Mouse (Mus musculus) hindbrain, embryonic 14.5 days (tissue): ENCODE data around the gene Nedd9. TPM values are rescaled to one million over a fixed set of nuclear protein-coding genes. Genes with fewer than 3 reads are reported as not detected.
"Not testable (repeated sequence)": the region's sequence is repeated elsewhere in the genome, so short reads cannot be mapped to it uniquely, and the experiment has no call there.

Experiments
- ATAC-seq: fragments of 200-750 bp; cut with Nextera tagmentation; 2 replicates; pipeline ENCODE4 v1.8.0; 2017; ENCODE audit warnings: moderate number of reproducible peaks, mild to moderate bottlenecking, moderate TSS enrichment, moderate library complexity; ENCODE audit not compliant: low FRiP score
- DNase-seq: peaks from one replicate; pipeline ENCODE4 v3.0.0-alpha.2; 2015; ENCODE audit warnings: low spot score
- H3K27ac ChIP-seq: fragments of 300-500 bp; sonication (generic); 2 replicates; pipeline ENCODE4 v1.5.1; 2014; ENCODE audit warnings: mild to moderate bottlenecking, moderate library complexity
- H3K27me3 ChIP-seq: fragments of 300-500 bp; sonication (generic); 2 replicates; pipeline ENCODE4 v1.6.1; 2014; ENCODE audit warnings: mild to moderate bottlenecking, low read length, mixed read lengths; ENCODE audit not compliant: control insufficient read depth, insufficient read depth
- H3K36me3 ChIP-seq: fragments of 300-500 bp; sonication (generic); replicated peaks from 2 replicates; pipeline ENCODE4 v1.6.1; 2014; ENCODE audit not compliant: control insufficient read depth, insufficient read depth
- H3K4me1 ChIP-seq: fragments of 300-500 bp; sonication (generic); replicated peaks from 2 replicates; pipeline ENCODE4 v1.6.1; 2014; ENCODE audit warnings: antibody characterized with exemption, low read length, mixed read lengths; ENCODE audit not compliant: control insufficient read depth, insufficient read depth
- H3K4me2 ChIP-seq: fragments of 300-500 bp; sonication (generic); replicated peaks from 2 replicates; pipeline ENCODE4 v1.6.1; 2014; ENCODE audit warnings: mild to moderate bottlenecking, moderate library complexity
- H3K4me3 ChIP-seq: fragments of 300-500 bp; sonication (generic); replicated peaks from 2 replicates; pipeline ENCODE4 v1.5.1; 2014; ENCODE audit warnings: mild to moderate bottlenecking, low read length
- H3K9ac ChIP-seq: fragments of 300-500 bp; sonication (generic); 2 replicates; pipeline ENCODE4 v1.6.1; 2014
- H3K9me3 ChIP-seq: fragments of 300-500 bp; sonication (generic); 2 replicates; pipeline ENCODE4 v1.6.1; 2016; ENCODE audit warnings: low read length; ENCODE audit not compliant: control insufficient read depth
- WGBS: fragments of 180-500 bp; shearing (Covaris S2); extraction: QIAGEN DNeasy Blood & Tissue Kit; methylation state at CpG from one replicate; pipeline ENCODE4 v1.1.7; 2014; 5-methylcytosine and 5-hydroxymethylcytosine counted together
- polyA plus RNA-seq: library from polyadenylated mRNA; unstranded; fragments of >200 nt; fragmentation: Nextera tagmentation; extraction: Ambion mirVana; gene quantifications from 2 replicates; pipeline ENCODE4 v1.2.1, GENCODE M21; 2014

The Nedd9 gene
- polyA plus RNA-seq, 1 experiment from 2014 or later, result 15.2 TPM

DNA sequence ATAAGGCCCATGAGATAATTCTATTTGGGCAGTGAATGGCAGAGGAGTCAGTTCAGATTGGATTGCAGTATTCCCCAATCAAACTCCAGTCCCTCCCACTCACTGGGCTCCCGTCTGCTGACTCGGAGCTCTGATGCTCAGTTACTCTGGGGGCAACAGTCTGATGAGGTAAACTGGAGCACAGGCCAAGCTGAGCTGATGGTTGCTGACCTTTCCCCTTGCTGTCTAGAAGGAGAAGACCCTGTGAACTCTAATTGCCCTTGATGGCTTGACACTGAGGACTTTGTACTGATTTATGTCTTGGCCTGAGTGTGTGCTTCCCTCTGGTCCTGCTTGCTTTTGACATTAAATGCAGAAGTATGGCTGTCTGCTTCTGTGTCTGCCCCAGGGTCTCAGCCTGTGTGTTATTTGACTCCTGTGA lies 110.1 kb downstream of the Nedd9 start:
- H3K9ac ChIP-seq, result no peak overlapping the region
- DNase-seq, result no peak
- WGBS, result 25% methylated on average over 2 of the region's 2 CpGs
- no peaks in the 10 kb centered on the region for H3K27me3 ChIP-seq
- H3K27ac ChIP-seq, result no peak overlapping the region
- H3K4me1 ChIP-seq, result no peaks in the 10 kb centered on the region
- H3K4me2 ChIP-seq, result no peak overlapping the region
- no peaks in the 10 kb centered on the region for H3K36me3 ChIP-seq
- no peaks in the 10 kb centered on the region for H3K9me3 ChIP-seq
- ATAC-seq, result no peak
- H3K4me3 ChIP-seq, result no peak overlapping the region

DNA sequence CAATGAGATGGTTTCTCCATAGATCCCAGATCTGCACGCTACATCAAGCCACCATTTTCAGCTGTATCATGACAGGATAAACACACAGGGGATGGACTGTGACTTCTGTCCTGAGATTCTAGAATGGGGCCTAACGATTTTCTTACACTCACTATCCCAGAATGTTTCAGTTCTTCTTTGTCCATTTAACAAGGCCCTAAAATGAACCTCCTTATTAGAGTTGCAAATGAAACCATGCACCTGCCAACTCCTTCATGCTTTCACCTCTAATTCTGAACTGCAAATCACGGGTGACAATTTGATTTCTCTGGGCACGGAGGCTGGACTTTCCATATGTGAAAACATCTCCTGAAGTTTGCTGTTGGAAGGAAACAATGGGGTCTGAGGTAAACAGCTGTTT lies 111.1 kb downstream of the Nedd9 start:
- WGBS, result 59% methylated on average over 4 of the region's 4 CpGs
- ATAC-seq, result no peak
- H3K4me2 ChIP-seq, result no peak overlapping the region
- no peaks in the 10 kb centered on the region for H3K27me3 ChIP-seq
- H3K9me3 ChIP-seq, result no peaks in the 10 kb centered on the region
- no peak overlapping the region for H3K9ac ChIP-seq
- no peak for DNase-seq
- H3K4me1 ChIP-seq, result no peaks in the 10 kb centered on the region
- H3K4me3 ChIP-seq, result no peak overlapping the region
- H3K36me3 ChIP-seq, result no peaks in the 10 kb centered on the region
- no peak overlapping the region for H3K27ac ChIP-seq

DNA sequence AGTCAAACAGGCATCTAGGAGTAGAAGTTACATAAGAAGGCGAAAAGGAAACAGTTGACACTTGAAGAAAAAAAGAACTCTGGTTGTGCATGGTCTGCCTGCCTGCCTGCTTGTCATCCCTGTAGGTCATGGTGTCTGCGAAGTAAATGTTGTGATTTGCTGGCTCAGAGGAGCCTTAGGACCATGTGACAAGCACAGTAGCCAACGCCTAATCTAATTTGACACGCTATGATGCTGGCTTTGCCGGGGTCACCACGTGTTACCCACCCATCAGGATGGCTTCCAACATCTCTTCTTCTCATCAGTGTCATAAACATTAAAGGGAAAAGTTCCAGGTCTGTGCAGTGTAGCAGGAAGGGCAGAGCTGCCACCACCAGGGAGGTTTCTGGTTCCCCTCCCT lies 111.5 kb downstream of the Nedd9 start:
- H3K9ac ChIP-seq, result no peak overlapping the region
- 45% methylated on average over 6 of the region's 6 CpGs for WGBS
- ATAC-seq, result no peak

DNA sequence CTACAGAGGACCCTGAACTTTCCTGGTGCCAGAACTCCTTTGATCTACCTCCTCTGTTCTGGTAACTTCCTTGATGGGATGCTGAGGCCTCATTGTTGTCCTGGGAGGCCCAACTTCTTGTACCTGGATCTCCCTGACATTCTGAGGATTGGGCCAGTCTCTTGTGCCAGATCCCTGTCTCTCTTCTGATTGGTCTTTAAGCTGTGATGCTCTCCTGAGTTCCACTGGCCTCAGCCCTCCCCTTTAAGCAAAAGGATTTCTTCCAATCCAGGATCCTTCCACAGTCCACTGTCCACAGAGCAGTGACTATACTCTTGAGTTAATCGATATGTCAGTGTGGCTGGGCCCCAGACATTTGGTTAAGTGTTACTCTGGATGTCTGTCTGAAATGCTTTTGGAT lies 112.3 kb downstream of the Nedd9 start:
- H3K4me2 ChIP-seq, result no peak overlapping the region
- H3K27ac ChIP-seq, result no peak overlapping the region
- no peaks in the 10 kb centered on the region for H3K27me3 ChIP-seq
- no peak overlapping the region for H3K4me3 ChIP-seq
- no peaks in the 10 kb centered on the region for H3K9me3 ChIP-seq
- ATAC-seq (no peak), DNase-seq (no peak)
- no peaks in the 10 kb centered on the region for H3K4me1 ChIP-seq
- H3K36me3 ChIP-seq, result no peaks in the 10 kb centered on the region
- WGBS, result 83% methylated on average over 1 of the region's 1 CpGs
- H3K9ac ChIP-seq, result no peak overlapping the region

More for the DNA sequence above, 111.5 kb downstream of the Nedd9 start:
- no peaks in the 10 kb centered on the region for H3K36me3 ChIP-seq
- no peaks in the 10 kb centered on the region for H3K9me3 ChIP-seq
- H3K4me1 ChIP-seq, result no peaks in the 10 kb centered on the region
- no peak overlapping the region for H3K4me2 ChIP-seq
- H3K4me3 ChIP-seq, result no peak overlapping the region
- DNase-seq, result no peak
- no peaks in the 10 kb centered on the region for H3K27me3 ChIP-seq
- no peak overlapping the region for H3K27ac ChIP-seq

DNA sequence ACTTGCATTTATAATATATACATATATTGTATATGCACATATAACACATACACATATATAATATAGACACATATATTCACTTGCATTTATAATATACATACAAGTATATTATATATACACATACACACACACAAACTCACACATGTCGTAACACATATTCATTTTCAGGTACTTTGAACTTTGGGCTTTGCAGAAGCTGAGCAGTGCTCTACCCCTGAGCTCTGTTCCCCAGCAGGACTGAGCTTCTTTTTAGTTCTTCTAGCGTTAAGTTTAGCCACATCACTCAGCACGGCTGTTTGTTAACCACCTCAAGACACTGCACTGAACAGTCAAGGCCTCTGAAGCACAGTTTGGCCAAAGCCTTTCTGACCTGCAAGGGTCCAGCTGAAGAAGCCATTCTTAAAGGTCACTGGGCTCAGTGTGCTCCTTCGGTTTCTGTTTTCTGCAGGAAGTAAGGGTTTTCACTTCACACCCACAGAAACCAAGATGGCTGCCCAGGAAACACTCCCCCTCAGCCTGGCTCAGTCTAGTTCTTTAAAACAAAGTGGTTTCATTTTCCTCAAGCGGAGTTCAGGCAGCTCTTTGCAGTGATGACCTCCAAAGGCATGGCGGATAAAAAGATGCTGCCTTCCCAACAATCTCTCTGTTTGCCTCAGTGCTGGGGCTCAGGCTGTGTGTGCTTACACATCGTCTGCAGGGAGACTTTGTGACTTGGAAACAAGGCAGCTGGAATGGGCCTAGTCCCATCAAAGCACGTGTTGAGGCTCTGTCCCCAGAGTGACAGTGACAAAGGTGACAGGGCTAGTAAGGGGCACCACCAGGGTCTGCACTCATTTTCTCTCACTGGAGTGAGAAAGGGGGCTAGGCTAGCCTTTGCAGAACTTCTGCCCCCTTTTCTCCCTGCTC lies 114.4 kb downstream of the Nedd9 start:
- Histone ChIP-seq H3K4me1 (no peaks in the 10 kb centered on the region), H3K27ac (no peak overlapping the region), H3K27me3 (no peaks in the 10 kb centered on the region), H3K9me3 (no peaks in the 10 kb centered on the region), H3K36me3 (no peaks in the 10 kb centered on the region), H3K4me2 (no peak overlapping the region), H3K9ac (no peak overlapping the region), H3K4me3 (no peak overlapping the region)
- no peak for ATAC-seq
- 71% methylated on average over 8 of the region's 8 CpGs for WGBS
- no peak for DNase-seq

DNA sequence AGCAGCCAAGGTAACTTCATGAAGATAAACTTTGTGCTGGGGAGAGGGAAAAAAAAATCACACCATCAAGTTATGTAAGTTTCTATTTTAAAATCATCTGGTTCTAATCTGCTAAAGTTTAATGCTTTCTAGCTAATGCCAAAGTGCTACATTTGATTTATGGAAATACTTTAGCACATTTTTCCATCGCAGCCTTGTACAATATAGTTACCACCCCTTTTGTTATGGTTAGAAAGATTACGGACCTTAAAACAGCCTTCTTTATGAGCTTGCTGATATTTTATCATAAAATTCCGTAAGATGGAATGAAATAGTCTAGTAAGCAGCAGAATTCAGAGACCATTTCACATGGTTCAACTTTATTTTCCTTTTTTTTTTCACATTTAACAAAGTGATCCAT lies 115.6 kb downstream of the Nedd9 start:
- no peaks in the 10 kb centered on the region for H3K9me3 ChIP-seq
- H3K4me2 ChIP-seq, result no peak overlapping the region
- ATAC-seq (no peak), DNase-seq (no peak)
- no peaks in the 10 kb centered on the region for H3K27me3 ChIP-seq
- no peaks in the 10 kb centered on the region for H3K36me3 ChIP-seq
- H3K4me1 ChIP-seq, result no peaks in the 10 kb centered on the region
- H3K27ac ChIP-seq, result no peak overlapping the region
- H3K4me3 ChIP-seq, result no peak overlapping the region
- H3K9ac ChIP-seq, result no peak overlapping the region
- 93% methylated on average over 3 of the region's 3 CpGs for WGBS

DNA sequence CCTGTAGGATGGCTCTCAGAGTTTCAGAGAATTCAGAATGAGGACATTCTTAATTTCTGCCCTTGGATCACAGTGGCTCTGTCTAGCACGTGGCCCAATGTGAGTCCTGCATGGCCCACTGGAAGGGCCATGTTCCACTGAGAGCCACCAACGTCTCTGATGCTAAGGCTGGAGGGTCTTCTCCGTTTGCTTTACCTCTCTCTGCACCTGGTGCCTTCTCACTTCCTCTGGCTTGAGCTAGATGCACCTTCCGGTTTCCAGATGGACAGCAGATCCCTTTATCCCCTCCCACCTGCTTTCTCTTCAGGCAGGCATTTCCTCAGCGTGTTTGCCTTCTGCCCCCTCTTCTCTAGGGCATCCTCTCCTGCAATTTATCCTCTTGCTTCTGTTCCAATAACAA lies 118.5 kb downstream of the Nedd9 start:
- ATAC-seq (no peak), DNase-seq (no peak)
- no peak overlapping the region for H3K9ac ChIP-seq
- H3K27me3 ChIP-seq, result no peaks in the 10 kb centered on the region; the same call in 1 of the 2 replicates
- no peaks in the 10 kb centered on the region for H3K4me1 ChIP-seq
- no peak overlapping the region for H3K4me3 ChIP-seq
- 84% methylated on average over 5 of the region's 5 CpGs for WGBS
- no peak overlapping the region for H3K27ac ChIP-seq
- H3K36me3 ChIP-seq, result no peaks in the 10 kb centered on the region
- no peaks in the 10 kb centered on the region for H3K9me3 ChIP-seq
- no peak overlapping the region for H3K4me2 ChIP-seq

DNA sequence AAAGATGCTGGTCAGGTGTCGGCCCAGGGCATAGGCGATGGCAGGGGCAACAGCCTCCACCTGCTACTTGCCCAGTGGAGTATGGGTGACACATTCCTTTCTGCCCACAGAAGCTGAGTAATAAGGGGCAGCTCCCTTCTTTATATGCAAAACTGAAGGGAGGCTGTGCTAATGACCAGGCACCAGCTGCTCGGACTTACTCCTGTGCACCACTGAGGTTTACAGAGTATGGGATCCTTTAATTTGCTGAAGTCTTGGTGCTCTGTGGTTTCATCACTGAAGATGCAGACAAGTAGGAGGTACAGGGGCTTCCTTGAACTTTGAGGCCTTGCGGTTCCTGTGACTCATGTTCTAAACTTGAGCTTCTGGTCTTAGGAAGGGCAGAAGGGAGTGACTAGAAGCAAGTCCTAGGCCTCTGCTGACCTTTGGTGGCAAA lies 120.0 kb downstream of the Nedd9 start:
- DNase-seq (no peak), ATAC-seq (no peak)
- no peaks in the 10 kb centered on the region for H3K4me1 ChIP-seq
- no peak overlapping the region for H3K4me2 ChIP-seq
- no peak overlapping the region for H3K27ac ChIP-seq
- WGBS, result 78% methylated on average over 4 of the region's 4 CpGs
- no peaks in the 10 kb centered on the region for H3K36me3 ChIP-seq
- no peak overlapping the region for H3K4me3 ChIP-seq
- no peak overlapping the region for H3K9ac ChIP-seq
- no peaks in the 10 kb centered on the region; the same call in 1 of the 2 replicates for H3K27me3 ChIP-seq
- H3K9me3 ChIP-seq, result no peaks in the 10 kb centered on the region

DNA sequence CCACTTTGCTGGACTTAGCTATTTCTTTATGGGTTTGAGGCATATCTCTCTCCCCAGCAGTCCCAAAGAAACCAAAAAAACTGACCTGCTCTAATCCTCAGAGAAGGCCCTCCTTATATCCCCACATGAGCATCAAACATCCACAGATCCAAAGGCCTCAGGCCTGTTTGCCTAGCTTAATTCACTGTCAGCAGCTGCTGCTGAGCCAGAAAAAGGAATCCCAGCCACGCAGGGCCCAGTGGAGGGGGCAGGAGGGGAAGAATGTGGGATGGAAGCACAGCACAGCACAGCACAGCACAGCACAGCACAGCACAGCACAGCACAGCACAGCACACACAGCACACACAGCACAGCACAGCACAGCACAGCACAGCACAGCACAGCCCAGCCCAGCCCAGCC lies 120.6 kb downstream of the Nedd9 start:
- not testable (repeated sequence) for H3K27ac ChIP-seq, ATAC-seq, H3K4me3 ChIP-seq, H3K36me3 ChIP-seq, H3K9ac ChIP-seq, DNase-seq, H3K4me2 ChIP-seq, H3K4me1 ChIP-seq, H3K9me3 ChIP-seq, H3K27me3 ChIP-seq
- WGBS, result 33% methylated on average over 1 of the region's 1 CpGs
